Mouse (Mus musculus) myocyte (in vitro differentiated cells): ENCODE data around the gene Kiss1r.

ENCODE experiments used
- POLR2A ChIP-seq: IDR thresholded peaks from one replicate; pipeline ENCODE4 v1.6.1; 2011; ENCODE audit warnings: low read depth, mild to moderate bottlenecking, control low read depth, moderate library complexity; ENCODE audit not compliant: insufficient read length
- POLR2AphosphoS2 ChIP-seq: IDR thresholded peaks from one replicate; pipeline ENCODE4 v1.6.1; 2011; ENCODE audit warnings: low read depth, control low read depth; ENCODE audit not compliant: insufficient read length

DNA sequence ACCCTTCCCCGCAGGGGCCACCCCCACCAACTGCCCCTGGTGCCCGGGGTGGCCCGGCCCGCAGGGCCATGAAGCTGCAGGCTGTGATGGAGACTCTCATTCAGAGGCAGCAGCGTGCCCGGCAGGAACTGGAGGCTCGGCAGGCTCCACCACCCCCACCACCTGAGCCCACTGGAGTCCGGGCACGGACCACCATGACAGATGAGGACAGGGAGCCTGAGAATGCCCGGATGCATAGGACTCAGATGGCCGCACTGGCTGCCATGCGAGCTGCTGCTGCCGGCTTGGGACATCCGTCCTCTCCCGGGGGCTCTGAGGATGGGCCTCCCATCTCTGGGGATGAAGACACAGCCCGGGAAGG, 14.0 kb downstream of the Kiss1r start:
- TF ChIP-seq POLR2A: no peak
- no peak for TF ChIP-seq POLR2AphosphoS2
